Mouse (Mus musculus) spleen, postnatal 14 days (tissue): Measurements from ENCODE around the gene C1qtnf2.

ENCODE experiments used
- DNase-seq, 2 experiments: peaks; one replicate each; pipeline ENCODE4 v3.0.0; 2021 to 2022; ENCODE audit warnings: low spot score in 2 of 2

C1qtnf2 gene

DNA sequence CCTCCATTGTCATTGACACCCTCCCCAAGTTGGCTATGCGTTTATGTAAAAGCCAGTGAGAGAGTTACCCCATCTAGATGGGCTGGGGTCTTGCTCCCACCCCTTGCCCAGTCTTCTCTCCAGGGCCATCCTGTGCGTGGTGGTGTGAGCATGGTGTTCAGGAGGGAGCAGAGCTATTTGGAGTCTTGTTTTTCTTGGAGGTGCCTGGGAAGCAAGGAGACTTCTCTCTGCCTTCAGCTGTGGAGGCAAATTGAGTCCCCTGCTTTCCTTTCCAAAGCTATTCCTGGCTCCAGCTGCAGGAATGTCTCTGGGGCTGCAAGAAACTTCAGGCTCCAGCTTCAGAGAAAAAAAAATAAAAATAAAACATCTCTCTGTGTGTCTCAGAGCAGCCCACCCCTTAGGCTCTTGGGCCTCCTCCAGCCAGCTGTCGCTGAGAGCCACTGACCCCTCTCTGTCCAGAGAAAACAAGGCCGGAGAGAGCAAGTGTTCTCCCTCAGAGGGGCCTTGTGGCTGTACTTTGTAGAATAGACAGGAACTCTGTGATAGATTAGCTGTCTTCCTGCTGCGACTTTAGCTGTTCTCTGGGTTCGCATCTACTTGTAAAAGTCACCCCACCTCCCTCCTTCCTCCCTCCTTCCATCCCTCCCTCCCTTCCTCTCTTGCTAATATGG, 9.2 kb downstream of the C1qtnf2 start:
- no peak for DNase-seq

DNA sequence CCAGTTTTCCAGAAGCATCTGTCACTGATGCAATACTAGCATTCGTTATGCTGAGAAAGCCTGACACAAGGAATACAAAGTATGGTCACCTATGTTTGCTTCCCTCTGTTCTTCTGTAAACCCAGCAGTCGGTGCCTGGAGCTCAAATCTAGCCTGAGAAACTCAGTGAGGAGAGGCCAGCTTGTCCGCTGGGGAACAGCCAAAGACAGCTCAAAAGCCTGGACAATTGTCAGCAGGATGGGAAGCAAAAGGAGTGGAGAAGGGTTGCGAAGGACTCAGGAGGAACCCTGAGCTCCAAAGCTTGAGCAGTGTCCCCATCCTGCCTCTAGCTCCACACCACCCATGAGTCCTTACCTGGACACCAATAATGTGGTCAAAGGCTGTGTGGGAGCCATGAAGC, 10.0 kb downstream of the C1qtnf2 start:
- DNase-seq, result no peak

DNA sequence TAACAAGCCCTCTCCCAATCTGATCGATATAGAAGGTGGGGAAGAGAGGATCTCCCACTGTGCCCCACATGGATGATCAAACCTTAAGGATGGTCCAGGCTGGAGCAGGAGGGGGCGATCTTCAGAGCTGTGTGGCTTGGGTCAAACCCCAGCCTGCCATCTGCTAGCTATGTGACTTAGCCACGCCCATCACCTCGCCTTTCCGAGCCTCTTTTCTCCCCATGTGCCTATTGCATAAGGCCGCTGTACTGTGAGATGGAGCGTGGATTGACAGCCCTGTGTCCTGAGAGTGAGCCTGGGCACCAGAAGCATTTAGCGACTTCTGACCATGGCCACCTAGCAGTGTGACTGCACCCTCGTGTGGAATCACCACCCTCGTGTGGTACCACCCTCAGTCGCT, 10.6 kb downstream of the C1qtnf2 start:
- no peak for DNase-seq

DNA sequence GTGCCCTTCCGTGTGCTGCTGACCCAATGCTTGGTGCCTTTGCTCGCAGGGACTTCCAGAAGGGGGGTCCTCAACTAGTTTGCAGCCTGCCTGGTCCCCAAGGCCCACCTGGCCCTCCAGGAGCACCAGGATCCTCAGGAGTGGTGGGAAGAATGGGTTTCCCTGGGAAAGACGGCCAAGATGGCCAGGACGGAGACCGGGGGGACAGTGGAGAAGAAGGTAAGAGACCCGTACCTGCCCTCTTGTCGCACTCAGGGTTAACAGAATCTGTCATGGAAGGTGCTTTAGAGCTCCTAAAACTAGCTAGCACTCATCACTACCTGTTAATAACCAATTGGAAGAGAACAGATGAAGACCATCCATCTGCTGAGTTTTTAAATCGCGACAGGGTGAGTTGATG, 11.8 kb downstream of the C1qtnf2 start:
- DNase-seq, result no peak

GRCm38 (mm10) chr11:43492663-43493062, 18.6 kb downstream of the C1qtnf2 start:
- DNase-seq, result peak; percentile 34 to 55

DNA sequence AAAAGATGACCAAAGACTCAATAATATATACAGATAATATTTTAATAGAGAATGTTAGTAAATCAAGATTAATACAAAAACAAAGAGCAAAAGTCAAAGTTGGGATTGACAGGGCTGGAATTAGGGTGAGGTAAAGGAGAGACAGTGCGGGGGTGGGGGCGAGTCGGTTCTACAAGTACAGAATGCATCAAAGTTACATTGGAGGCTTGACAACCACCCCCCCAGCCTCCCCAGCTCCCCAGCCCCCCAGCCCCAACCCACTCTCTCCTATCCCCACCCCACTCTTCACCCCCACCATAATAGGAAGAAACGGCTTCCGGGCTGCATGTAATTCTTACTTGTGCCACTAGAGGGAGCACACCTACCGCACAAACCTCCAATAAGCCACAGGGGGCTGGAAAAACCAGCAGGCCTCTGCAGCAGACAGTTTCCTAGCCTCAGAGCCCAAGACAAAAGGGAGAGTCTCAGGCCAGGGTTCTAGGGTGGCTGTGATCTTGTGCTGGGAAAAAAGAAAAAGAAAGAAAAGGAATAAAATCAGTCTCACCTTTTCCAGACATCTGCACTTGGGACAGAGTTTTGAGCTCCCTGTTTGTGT, 19.8 kb downstream of the C1qtnf2 start:
- peak in 1 of 2 experiments; percentile 50 for DNase-seq

- no peak for DNase-seq
Measured at GRCm38 (mm10) chr11:43495037-43495436, 21.0 kb downstream of the C1qtnf2 start.

DNA sequence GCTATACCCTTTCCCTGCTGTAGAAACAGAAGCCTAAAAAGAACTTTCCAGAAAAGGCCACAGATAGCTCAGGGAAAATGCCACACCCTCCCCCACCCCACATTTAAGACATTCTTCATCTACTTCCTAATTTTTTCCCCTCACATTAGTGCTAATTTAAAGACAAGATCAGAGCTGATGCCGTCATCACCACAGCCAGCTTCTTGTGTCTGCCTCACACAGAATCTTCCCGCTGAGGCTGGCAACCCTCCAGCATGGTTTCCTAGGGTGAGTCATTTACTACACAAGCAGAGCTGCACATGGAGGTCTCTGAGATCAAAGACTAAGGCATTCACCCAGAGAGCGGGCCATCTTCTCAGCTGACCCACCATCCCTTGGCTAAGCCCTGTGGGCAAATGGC, 21.5 kb downstream of the C1qtnf2 start:
- DNase-seq, result no peak

DNA sequence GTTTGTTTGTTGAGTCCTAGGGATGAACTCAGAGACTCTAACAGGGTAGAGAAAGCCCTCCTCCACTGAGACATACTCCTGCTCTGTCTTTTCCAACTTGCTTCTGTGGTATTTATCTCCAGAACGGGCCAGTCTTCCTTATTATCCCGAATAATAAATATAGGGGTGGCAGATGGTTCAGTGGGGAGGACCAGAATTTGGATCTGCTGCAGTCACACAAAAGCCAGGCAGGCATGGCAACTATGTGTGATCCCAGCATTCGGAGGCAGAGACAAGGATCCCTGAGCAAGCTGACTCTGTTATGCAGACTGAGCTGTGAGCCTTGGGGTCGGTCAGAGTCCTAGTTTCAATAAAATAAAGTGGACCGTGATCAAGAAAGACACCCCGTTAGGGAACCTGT, 27.2 kb downstream of the C1qtnf2 start:
- DNase-seq, result no peak

DNA sequence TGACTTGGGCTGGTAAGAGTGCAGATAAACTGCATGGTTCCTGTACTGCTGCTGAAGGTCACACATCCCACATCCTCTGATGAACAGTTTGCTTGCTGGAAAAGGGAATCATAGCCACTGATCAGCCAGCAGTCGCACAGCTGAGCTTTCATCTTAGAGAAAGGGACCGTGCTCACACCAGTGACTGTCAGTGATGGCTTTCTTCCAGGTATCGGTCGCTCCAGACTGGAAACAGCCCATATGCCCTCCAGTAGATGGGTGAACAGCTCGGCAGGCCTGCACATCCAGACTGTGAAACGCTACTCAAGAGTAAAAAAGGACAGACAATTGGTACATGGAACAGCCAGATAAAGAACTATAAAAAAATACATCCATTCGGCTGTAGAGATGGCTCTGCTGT, 31.1 kb downstream of the C1qtnf2 start:
- no peak for DNase-seq

GRCm38 (mm10) chr11:43507976-43508375, 33.9 kb downstream of the C1qtnf2 start:
- DNase-seq, result no peak

DNA sequence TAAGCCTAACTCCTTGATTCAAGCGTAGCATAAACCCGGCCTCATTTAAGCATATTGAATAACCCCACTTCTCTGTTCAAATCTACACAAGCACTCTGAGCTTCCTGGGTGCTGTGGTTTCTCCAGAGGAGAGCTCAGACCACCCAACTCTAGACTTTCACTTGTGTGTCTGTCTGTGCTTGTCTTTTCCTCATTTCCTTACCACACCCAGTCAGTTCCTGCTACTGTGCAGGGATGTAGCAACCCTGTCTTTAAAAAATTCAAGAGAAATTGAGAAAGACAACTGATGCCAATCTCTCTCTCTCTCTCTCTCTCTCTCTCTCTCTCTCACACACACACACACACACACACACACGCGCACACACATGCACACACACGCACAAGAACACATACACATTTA, 35.8 kb downstream of the C1qtnf2 start:
- DNase-seq, result no peak

DNA sequence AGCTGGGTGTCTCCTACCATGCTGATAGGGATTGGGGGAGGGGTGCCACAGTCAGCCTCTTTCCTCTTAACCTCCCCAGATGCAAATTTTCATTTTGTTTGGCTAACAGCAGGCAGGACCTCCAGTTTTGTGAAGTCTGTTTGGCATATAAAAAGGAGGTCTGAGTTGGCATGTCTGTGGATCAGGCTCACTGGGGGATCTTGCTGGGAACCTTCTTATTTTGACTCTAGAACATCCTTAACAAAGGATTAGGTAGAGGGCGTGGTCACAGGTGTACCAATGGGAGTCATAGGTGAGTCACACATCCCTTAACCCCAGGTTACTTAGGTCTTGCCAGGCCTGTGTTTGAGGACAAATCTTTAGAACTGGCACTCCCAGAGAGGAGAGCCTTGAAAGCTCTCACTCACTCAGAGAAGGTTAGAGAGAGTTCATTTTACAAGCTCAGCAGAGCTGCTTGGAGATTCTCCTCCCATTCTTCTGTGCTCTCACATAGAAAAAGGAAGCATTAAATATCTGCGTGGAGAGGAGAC, 38.6 kb downstream of the C1qtnf2 start:
- no peak for DNase-seq

GRCm38 (mm10) chr11:43516344-43517021, 42.4 kb downstream of the C1qtnf2 start:
- DNase-seq, result peak in 1 of 2 experiments; percentile 21

- no peak for DNase-seq
Measured at GRCm38 (mm10) chr11:43517641-43518040, 43.6 kb downstream of the C1qtnf2 start.

DNA sequence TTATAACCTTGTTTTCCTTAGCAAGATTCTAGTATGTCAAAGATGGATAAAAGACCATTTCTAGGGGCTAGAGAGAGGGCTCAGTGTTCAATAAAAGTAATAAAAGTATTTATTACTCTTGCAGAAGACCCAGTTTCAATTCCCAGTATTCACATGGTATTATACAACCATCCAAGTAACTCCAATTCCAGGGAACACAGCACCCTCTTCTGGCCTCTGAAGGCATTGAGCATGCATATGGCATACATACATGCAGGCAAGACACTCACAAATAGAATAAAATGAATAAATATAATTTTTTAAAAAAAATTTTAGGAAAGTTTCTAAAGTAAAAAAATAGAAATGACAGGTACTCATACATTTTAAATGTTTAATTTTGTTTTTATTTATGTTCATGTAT, 44.0 kb downstream of the C1qtnf2 start:
- DNase-seq, result no peak

- no peak for DNase-seq
Measured at GRCm38 (mm10) chr11:43518821-43519220, 44.7 kb downstream of the C1qtnf2 start.

- DNase-seq, result no peak
Measured at GRCm38 (mm10) chr11:43520521-43520920, 46.4 kb downstream of the C1qtnf2 start.

- DNase-seq, result no peak
Measured at GRCm38 (mm10) chr11:43528078-43528682, 54.1 kb downstream of the C1qtnf2 start.

- DNase-seq, result peak in 1 of 2 experiments; percentile 12
Measured at GRCm38 (mm10) chr11:43528683-43529499, 54.8 kb downstream of the C1qtnf2 start, which contains the start of gene Ccnjl. Gene Ccnjl (plus strand): TSS chr11:43528784.

DNA sequence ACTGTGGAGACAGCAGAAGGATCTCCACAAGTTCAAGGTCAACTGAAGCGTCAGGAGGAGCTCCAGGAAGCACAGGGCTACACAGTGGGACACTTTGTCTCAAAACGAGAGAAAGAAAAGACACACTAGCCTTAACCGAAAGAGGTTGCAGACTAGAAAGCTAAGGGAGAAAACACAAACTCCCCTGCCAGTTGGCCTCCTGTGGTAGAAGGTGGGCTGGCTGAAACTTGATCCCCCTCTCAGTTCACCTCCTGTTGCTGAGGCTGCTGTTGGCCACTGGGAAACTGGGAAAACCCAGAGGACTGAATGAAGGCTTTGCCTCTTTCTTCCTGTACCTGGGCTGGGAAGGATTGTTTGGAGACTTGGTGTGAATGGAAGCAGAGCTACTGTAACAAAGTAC, 56.0 kb downstream of the C1qtnf2 start:
- no peak for DNase-seq

DNA sequence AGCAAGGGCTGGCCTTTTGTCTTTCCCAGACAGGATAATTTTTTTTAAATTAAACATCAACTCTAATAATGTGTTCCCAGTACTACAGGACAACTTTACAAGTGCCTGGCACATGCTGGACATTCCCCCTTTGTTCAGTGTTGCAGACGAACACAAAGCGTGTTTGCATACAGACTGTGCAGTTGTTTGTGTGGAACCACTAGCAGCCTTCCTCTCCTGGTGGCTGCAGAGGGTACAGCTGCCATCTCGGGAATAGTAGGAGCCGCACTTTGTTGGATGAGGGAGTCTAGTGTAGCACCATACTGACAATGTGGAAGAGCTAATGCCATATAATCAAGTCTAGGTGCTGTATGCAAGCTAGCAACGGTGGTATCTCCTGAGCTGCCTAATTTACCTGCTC, 57.5 kb downstream of the C1qtnf2 start:
- no peak for DNase-seq
